Mouse (Mus musculus): Measurements from ENCODE around the gene Slc5a3.
A peak's percentile ranks its signal among the peaks of the same experiment; 100 is the strongest.

Slc5a3 gene

GRCm38 (mm10) chr16:92057852-92058643 is at the start of gene Slc5a3, which contains the start of the genes Mrps6 and Gm49711:
Gene Slc5a3, plus strand, starts transcription at chr16:92058322.
Gene Mrps6, plus strand, starts transcription at chr16:92058270.
Gene Gm49711, plus strand, starts transcription at chr16:92058316.
- peak; percentile 85 for DNase-seq (ENCODE audit: low spot score in 2 of 2)

DNA sequence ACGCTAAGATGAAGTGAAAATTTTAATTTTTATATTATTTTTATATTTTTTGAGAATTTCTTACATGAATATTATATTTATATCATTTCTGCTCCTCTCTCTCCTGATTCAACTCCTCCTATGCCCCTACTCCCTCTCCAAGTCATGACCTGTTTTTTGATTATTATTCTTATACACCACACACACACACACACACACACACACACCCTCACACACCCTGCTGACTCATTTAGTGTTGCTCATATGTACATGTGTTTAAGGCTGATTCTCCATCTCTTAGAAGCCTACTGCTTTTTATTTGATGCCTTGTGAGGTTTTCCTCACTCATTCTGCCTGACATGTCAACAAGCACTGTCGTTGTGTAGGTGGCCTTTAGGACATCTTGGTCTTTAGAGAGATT is 48.5 kb upstream of the Slc5a3 start:
- no peak for DNase-seq (ENCODE audit: low spot score in 2 of 2)

DNA sequence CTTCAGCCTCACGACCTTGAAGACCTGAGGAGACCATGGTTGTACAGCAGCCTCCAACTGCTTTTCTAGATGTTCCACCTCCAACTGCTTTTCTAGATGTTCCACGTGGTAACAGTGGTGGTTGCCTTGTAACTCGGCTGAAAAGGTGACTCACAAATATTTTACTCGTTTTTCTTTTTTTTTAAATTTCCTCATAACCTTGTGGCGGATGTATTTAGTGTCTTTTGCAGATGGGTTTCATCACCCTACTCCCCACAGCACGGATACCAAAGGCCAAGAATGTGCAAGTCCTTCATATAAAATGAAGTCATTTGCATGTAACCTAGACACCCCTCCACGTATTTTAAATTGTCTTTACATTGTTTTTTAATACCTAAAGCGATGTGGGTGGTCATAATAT is 41.3 kb upstream of the Slc5a3 start:
- DNase-seq (ENCODE audit: low spot score in 2 of 2): no peak

DNA sequence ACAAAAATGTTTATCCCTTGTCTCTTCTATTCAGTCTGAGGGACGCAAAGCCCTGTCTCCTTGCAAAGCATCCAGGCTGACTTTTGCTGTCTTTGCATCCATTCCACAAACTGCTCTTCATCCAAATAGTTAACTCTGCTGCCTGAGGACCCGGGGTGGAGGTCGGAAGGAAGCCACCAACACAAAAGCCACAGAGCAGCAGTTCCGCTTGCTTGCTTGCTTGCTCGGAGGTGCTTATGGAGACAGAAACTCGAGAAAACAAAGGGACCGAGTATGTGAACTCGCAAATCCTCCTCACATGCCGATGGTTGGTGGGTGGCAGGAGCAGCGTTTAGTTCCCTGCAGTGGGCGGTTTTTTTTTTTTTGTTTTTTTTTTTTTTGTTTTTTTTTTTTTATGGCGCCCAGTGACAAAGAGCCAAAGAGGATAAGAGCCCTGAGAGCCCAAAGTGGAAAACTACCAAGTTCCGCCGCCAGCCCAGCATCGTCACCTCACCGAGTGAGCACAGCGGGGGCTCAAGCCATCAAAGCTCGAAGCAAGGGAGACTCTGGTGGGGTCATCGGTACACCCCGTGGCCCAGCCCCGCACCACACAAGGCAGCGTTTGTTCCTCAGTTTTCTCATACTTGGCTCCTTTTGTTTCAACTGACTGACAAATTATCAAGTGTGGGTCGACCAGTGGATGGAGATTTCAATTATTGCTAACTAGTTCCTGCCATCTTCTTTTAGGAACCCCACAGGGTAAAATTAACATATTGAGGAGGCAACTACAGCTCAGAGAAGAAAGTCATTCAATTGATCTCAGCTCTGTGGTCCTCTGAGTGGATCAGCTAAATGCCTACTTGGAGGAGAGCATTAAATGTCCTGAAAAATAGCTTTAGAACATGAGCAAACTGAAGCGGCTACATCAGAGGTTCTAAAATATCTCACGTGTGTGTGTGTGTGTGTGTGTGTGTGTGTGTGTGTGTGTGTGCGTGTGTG is 38.7 kb upstream of the Slc5a3 start:
- peak; percentile 10 to 35 for DNase-seq (ENCODE audit: low spot score in 2 of 2)

DNA sequence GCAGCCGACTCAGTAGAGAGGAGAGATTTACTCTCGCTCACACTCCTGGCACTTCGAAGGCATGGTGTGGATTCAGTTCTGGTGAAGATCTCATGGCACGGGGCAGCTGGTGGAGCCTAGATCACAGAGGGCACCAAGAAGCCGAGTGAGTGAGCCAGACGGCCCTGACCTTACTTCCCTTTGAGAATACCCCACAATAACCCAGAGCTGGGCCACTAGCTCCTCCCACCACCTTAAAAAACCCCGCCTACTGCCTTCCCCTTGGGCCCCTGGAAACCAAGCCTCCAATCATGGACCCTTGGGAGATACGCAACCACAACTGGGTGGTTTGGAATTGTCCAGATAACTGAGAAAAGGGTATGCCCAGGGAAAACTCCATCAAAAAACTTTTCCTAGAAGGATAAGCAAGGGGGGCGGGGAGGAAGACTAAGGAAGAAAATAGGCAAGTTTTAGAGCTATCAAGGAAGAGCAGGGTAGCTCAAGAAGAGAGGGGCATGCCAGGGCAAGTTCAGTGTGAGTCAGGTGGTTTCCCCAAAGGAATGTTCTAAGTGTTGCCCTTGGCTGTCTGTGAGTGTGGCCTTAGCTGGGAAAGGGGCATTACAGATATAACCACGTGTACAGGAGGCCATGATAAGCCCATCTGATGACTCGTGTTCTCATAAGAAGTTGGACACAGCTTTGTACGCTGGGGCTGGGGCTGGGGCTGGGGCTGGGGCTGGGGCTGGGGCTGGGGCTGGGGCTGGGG is 36.3 kb upstream of the Slc5a3 start:
- no peak for DNase-seq (ENCODE audit: low spot score in 2 of 2)

GRCm38 (mm10) chr16:92022494-92023283 is 35.4 kb upstream of the Slc5a3 start:
- DNase-seq (ENCODE audit: low spot score in 2 of 2): no peak

GRCm38 (mm10) chr16:92033286-92033685 is 24.8 kb upstream of the Slc5a3 start:
- no peak for DNase-seq (ENCODE audit: low spot score in 2 of 2)

DNA sequence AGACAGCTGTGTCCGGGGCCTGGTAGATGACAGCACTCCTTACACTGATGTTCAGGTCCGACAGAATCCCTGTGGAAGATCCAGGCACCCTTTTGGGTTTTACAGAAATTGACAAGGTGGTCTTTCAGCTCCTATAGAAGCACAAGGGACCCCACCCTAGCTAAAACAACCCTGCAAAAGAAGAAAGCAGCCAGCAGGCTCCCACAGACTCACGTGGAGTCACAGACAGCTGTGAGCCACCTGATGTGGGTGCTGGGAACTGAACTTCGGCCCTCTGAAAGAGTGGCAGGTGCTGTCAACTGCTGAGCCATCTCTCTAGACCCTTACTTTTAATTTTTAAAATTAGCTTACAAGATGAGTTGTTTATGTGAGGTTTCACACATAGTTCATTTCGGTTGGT is 23.4 kb upstream of the Slc5a3 start:
- no peak for DNase-seq (ENCODE audit: low spot score in 2 of 2)

GRCm38 (mm10) chr16:92036701-92037100 is 21.4 kb upstream of the Slc5a3 start:
- DNase-seq (ENCODE audit: low spot score in 2 of 2): no peak

DNA sequence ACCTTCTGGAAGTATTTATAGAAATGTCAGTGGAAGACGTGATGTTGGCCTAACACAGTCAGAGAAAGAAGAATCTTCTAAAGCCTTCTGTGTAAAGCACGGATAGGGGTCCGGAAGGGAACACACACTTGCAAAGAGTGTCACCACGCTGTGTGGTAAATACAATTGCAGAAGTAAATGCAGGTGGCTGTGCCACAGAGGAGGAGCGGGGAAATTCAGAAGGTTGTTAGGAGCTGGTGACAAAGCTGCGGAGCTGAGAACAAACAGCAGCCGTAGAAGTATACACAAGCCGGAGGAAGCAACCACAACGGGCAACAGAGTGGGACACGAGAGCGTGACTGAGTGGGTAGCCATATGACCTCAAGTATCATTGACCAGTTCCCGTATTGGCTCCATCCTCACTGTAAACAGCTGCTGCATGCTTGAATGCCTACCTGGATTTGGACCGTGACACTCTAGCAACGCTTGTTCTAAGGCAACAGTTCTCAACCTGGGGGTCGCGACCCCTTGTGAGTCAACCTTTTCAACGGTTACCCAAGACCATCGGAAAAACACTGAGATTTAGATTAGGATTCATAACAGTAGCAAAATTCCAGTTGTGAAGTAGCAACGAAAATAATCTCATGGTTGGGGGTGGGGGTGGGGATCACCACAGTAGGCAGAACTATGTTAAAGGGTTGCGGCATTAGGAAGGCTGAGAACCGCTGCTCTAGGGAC is 20.1 kb upstream of the Slc5a3 start:
- DNase-seq (ENCODE audit: low spot score in 2 of 2): peak in 1 of 2 experiments; percentile 31

- DNase-seq (ENCODE audit: low spot score in 2 of 2): no peak
These were observed 18.7 kb upstream of the Slc5a3 start for GRCm38 (mm10) chr16:92039421-92039820.

GRCm38 (mm10) chr16:92039966-92040365 is 18.2 kb upstream of the Slc5a3 start:
- DNase-seq (ENCODE audit: low spot score in 2 of 2): no peak

GRCm38 (mm10) chr16:92051777-92052310 is 6.3 kb upstream of the Slc5a3 start:
- no peak for DNase-seq (ENCODE audit: low spot score in 2 of 2)

GRCm38 (mm10) chr16:92052569-92052968 is 5.6 kb upstream of the Slc5a3 start:
- DNase-seq (ENCODE audit: low spot score in 2 of 2): no peak

DNA sequence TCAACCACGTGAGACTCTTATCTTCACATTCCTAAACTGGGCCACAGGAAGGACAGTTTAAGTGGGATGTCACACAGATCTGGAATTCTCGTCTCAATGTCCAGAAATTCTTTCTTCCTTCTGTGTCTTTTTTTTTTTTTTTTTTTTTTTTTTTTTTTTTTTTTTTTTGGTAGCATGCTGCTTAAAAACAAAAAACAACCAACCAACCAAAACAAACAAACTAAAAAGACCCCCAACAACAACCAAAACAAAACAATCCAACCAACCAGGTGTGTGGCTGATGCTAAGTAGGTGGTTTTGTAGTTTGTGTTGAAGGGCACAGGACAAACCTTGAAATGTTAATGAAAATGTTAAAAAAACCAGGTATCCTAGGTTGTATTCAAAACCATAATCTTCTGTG is 1.4 kb upstream of the Slc5a3 start:
- DNase-seq (ENCODE audit: low spot score in 2 of 2): no peak

DNA sequence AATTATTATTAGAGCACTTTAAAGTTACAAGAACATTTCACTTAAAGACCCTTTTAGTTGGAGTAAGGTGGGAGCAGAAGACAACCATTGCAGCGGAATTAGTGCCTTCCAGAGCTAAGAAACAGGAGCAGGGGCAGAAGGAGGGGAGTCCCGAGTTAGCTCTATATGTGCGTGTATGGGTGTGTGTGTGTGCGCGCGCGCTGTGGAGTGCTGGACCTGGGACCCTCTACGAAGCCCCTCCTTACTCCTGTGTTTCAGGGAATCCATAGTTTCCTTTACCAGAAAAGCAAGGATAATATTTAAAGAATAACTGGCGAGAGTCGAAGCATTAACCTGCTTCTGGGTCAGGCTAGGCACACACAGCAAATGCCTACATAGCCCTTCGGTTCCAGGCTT is 668 bp upstream of the Slc5a3 start:
- no peak for DNase-seq (ENCODE audit: low spot score in 2 of 2)

DNA sequence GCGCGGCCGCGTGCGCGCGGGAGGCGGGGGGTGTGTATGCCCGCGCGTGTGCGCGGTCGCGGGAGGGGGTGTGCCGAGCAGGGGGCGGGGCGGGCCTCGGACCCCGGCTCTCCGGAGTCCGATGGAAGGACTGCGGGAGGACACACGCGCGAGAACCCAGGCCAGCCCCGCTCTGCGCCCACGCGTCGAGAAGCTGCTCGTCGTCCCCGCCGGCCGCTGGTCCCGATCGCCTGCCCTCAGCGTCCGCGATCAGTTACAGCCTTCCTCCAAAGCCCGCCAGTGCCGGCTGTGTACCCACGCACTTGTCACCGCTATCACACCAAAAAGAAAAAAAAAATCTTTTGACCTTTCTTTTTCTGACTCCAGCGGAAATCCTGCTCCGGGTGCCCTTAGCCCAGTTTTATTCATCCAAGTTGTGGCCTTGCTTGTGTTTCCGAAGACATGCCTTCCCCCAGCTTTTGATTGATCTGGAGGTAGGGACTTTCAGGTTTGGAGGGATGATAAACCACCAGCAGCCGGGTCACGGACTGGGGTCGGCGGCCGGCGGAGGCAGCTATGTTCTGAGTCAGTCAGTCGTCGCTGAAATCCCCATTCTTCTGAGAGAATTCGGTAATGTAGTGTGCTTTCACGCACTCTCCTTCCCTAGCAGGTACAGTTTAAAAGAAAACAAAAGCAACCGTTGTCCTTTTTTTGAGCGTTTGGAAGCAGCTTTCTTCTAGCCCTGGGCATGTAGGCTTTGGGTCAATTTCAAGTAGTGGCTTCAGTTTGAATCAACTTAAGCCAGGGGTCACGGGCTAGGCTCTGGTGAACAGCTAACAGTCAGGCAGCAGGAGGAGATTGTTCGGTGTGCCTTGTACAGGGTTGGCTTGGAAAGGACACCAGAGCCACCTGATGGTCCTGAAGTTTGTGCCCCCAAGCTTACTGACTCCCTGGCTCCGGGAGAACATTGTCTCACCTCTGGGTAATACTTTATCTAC is 810 bp downstream of the Slc5a3 start:
- DNase-seq (ENCODE audit: low spot score in 2 of 2): peak; percentile 19 to 33

DNA sequence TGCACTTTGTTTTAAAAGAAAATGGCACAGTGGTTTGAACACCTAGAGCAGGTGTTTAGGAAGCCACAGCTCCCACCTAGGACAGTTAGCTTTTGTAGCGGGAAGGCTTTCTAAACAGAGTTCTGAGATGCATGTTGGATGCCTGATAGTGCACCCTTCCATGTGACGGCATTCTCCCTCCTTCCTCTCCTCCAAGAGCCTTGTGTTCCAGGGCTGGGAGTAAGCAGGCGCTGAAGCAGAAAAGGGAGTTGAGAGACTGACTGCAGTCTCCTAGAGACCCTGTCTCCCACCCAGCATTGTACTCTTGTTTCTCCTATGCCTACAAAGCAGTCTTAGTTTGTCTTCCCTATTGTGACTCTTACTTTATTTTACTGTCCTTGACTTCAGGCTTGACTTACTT is 2.1 kb downstream of the Slc5a3 start:
- DNase-seq (ENCODE audit: low spot score in 2 of 2): no peak

DNA sequence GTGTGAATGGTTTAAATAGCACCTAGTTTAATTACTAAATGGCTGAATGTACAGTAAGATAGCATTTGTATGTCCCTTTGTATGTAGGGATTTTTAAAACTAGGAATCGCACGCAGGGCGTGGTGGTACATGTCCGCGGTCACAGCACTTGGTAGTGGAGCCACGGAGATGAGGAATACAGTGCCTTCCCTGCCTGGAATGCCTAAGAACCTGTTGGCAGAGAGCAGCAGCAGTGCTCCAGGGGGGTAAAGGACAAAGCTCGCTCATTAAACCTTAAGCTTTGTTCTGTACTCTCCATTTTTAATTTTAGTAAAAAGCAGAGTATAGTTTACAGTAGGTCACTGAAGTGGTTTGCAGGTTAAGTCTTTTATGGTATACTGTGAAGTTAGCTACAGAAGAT is 3.5 kb downstream of the Slc5a3 start:
- no peak for DNase-seq (ENCODE audit: low spot score in 2 of 2)
